Mouse (Mus musculus) forebrain, postnatal 0 days (tissue): ENCODE results near the gene Cacna2d3. TPM values are rescaled to one million over a fixed set of nuclear protein-coding genes. Genes with fewer than 3 reads are reported as not detected.

Experiments
- ATAC-seq: fragments of 200-750 bp; cut with Nextera tagmentation; 2 replicates; pipeline ENCODE4 v1.8.0; 2017; ENCODE audit warnings: mild to moderate bottlenecking, moderate library complexity
- DNase-seq: peaks from one replicate; pipeline ENCODE4 v3.0.0-alpha.2; 2015
- H3K27ac ChIP-seq: fragments of 300-500 bp; sonication (generic); 2 replicates; pipeline ENCODE4 v1.5.1; 2014; ENCODE audit warnings: low read depth, mild to moderate bottlenecking, antibody characterized with exemption, low read length, moderate library complexity, mixed read lengths
- H3K27me3 ChIP-seq: fragments of 300-500 bp; sonication (generic); 2 replicates; pipeline ENCODE4 v1.6.1; 2014; ENCODE audit warnings: mild to moderate bottlenecking, low read length, mixed read lengths; ENCODE audit not compliant: insufficient read depth
- H3K36me3 ChIP-seq: fragments of 300-500 bp; sonication (generic); 2 replicates; pipeline ENCODE4 v1.6.1; 2014; ENCODE audit warnings: mild to moderate bottlenecking, moderate library complexity; ENCODE audit not compliant: insufficient read depth
- H3K4me1 ChIP-seq: fragments of 300-500 bp; sonication (generic); 2 replicates; pipeline ENCODE4 v1.6.1; 2014; ENCODE audit warnings: antibody characterized with exemption; ENCODE audit not compliant: insufficient read depth
- H3K4me2 ChIP-seq: fragments of 300-500 bp; sonication (generic); 2 replicates; pipeline ENCODE4 v1.6.1; 2014; ENCODE audit warnings: low read depth, mild to moderate bottlenecking, moderate library complexity
- H3K4me3 ChIP-seq: fragments of 300-500 bp; sonication (generic); 2 replicates; pipeline ENCODE4 v1.5.1; 2014; ENCODE audit warnings: low read depth, low read length, mixed read lengths
- H3K9ac ChIP-seq: fragments of 300-500 bp; sonication (generic); 2 replicates; pipeline ENCODE4 v1.6.1; 2014; ENCODE audit warnings: mild to moderate bottlenecking
- H3K9me3 ChIP-seq: fragments of 300-500 bp; sonication (generic); 2 replicates; pipeline ENCODE4 v1.6.1; 2016; ENCODE audit warnings: low read length
- CTCF ChIP-seq: sonication (generic); IDR thresholded peaks from 2 replicates; pipeline ENCODE4 v1.5.1; 2016; ENCODE audit warnings: antibody characterized with exemption, control low read depth, low read depth
- WGBS: fragments of 180-500 bp; shearing (Covaris S2); extraction: QIAGEN DNeasy Blood & Tissue Kit; methylation state at CpG from one replicate; pipeline ENCODE4 v1.1.7; 2014; 5-methylcytosine and 5-hydroxymethylcytosine counted together
- polyA plus RNA-seq: library from polyadenylated mRNA; unstranded; fragments of >200 nt; fragmentation: Nextera tagmentation; extraction: Ambion mirVana; gene quantifications from 2 replicates; pipeline ENCODE4 v1.2.1, GENCODE M21; 2015
- total RNA-seq: library from RNA; depleted of rRNA; stranded (reverse); fragments of >200 nt; gene quantifications from 2 replicates; pipeline ENCODE4 v1.2.3, GENCODE M21; 2014

Gene Cacna2d3
- total and polyA plus RNA-seq, 2 experiments from 2014 or later: 28.1 to 37.7 TPM

- DNase-seq: no peak
Measured at GRCm38 (mm10) chr14:29702762-29703161, 18.9 kb downstream of the Cacna2d3 start.

GRCm38 (mm10) chr14:29696131-29696530 is 25.5 kb downstream of the Cacna2d3 start:
- H3K4me2 ChIP-seq: no peak overlapping the region
- H3K36me3 ChIP-seq: no peaks in the 10 kb centered on the region
- H3K9me3 ChIP-seq: no peaks in the 10 kb centered on the region
- peak; percentile 88 for TF ChIP-seq CTCF
- DNase-seq (peak; percentile 77), ATAC-seq (peak; percentile 83)
- H3K27me3 ChIP-seq: no peaks in the 10 kb centered on the region
- 6% methylated on average over 3 of the region's 3 CpGs for WGBS
- no peaks in the 10 kb centered on the region for H3K4me1 ChIP-seq
- no peak overlapping the region for H3K4me3 ChIP-seq
- no peak overlapping the region for H3K9ac ChIP-seq
- no peak overlapping the region for H3K27ac ChIP-seq

More at GRCm38 (mm10) chr14:29702762-29703161, 18.9 kb downstream of the Cacna2d3 start:
- H3K9ac ChIP-seq: no peak overlapping the region
- WGBS: 42% methylated on average over 5 of the region's 5 CpGs
- H3K4me2 ChIP-seq: no peak overlapping the region
- no peaks in the 10 kb centered on the region for H3K27me3 ChIP-seq
- H3K4me3 ChIP-seq: no peak overlapping the region
- TF ChIP-seq CTCF: no peak
- ATAC-seq: no peak
- no peaks in the 10 kb centered on the region for H3K4me1 ChIP-seq
- H3K9me3 ChIP-seq: no peaks in the 10 kb centered on the region
- H3K36me3 ChIP-seq: no peaks in the 10 kb centered on the region
- H3K27ac ChIP-seq: no peak overlapping the region

- no peak overlapping the region for H3K9ac ChIP-seq
- DNase-seq (no peak), ATAC-seq (no peak)
- H3K27ac ChIP-seq: no peak overlapping the region
- H3K4me2 ChIP-seq: no peak overlapping the region
- H3K9me3 ChIP-seq: no peaks in the 10 kb centered on the region
- H3K4me3 ChIP-seq: no peak overlapping the region
- TF ChIP-seq CTCF: no peak
- no peaks in the 10 kb centered on the region for H3K4me1 ChIP-seq
- H3K36me3 ChIP-seq: no peaks in the 10 kb centered on the region
- whole genome bisulfite sequencing: 34% methylated on average over 1 of the region's 1 CpGs
- H3K27me3 ChIP-seq: no peaks in the 10 kb centered on the region
Measured at GRCm38 (mm10) chr14:29672436-29673050, 49.1 kb downstream of the Cacna2d3 start.

GRCm38 (mm10) chr14:29669826-29670225 is 51.8 kb downstream of the Cacna2d3 start:
- 21% methylated on average over 5 of the region's 5 CpGs for WGBS
- ATAC-seq (no peak), DNase-seq (peak; percentile 35)
- Histone ChIP-seq H3K4me3 (no peak overlapping the region), H3K4me2 (no peak overlapping the region), H3K4me1 (0 out of 2 replicates have a peak, but pooled peaks cover 4% of the 10 kb centered on the region), H3K36me3 (no peaks in the 10 kb centered on the region), H3K9me3 (no peaks in the 10 kb centered on the region), H3K27me3 (no peaks in the 10 kb centered on the region), H3K27ac (no peak overlapping the region), H3K9ac (no peak overlapping the region)
- TF ChIP-seq CTCF: no peak

GRCm38 (mm10) chr14:29657006-29657405 is 64.7 kb downstream of the Cacna2d3 start:
- Histone ChIP-seq H3K4me1 (no peaks in the 10 kb centered on the region), H3K36me3 (no peaks in the 10 kb centered on the region), H3K9ac (no peak overlapping the region), H3K27ac (no peak overlapping the region), H3K27me3 (no peaks in the 10 kb centered on the region), H3K9me3 (no peaks in the 10 kb centered on the region), H3K4me2 (no peak overlapping the region), H3K4me3 (no peak overlapping the region)
- TF ChIP-seq CTCF: no peak
- ATAC-seq (no peak), DNase-seq (no peak)
- whole genome bisulfite sequencing: 49% methylated on average over 1 of the region's 1 CpGs

- TF ChIP-seq CTCF: no peak
- Histone ChIP-seq H3K27ac (peak overlapping the region; percentile 58), H3K4me1 (peaks cover 6% of the 10 kb centered on the region; the same call in 1 of the 2 replicates), H3K36me3 (no peaks in the 10 kb centered on the region), H3K4me3 (no peak overlapping the region), H3K9me3 (no peaks in the 10 kb centered on the region), H3K4me2 (no peak overlapping the region), H3K9ac (no peak overlapping the region), H3K27me3 (no peaks in the 10 kb centered on the region)
- ATAC-seq (peak; percentile 87; the same call in 1 of the 2 replicates), DNase-seq (no peak)
- WGBS: 47% methylated on average over 5 of the region's 5 CpGs
Measured at GRCm38 (mm10) chr14:29650591-29650990, 71.1 kb downstream of the Cacna2d3 start.

- no peak for DNase-seq
- TF ChIP-seq CTCF: no peak
- Histone ChIP-seq H3K4me2 (no peak overlapping the region), H3K36me3 (no peaks in the 10 kb centered on the region), H3K4me1 (peaks cover 6% of the 10 kb centered on the region; the same call in 1 of the 2 replicates), H3K27me3 (no peaks in the 10 kb centered on the region), H3K9me3 (no peaks in the 10 kb centered on the region), H3K9ac (no peak overlapping the region), H3K27ac (peak overlapping the region; percentile 50; the same call in 1 of the 2 replicates), H3K4me3 (no peak overlapping the region)
- WGBS: 40% methylated on average over 6 of the region's 6 CpGs
- ATAC-seq: no peak
Measured at GRCm38 (mm10) chr14:29648721-29649120, 72.9 kb downstream of the Cacna2d3 start.
